Mouse (Mus musculus) neural tube, embryonic 15.5 days (tissue): Measurements from ENCODE around the gene Gm3259. TPM values are rescaled to one million over a fixed set of nuclear protein-coding genes. Genes with fewer than 3 reads are reported as not detected.
"Not testable (repeated sequence)": the region's sequence is repeated elsewhere in the genome, so short reads cannot be mapped to it uniquely, and the experiment has no call there.

ENCODE experiments used
- ATAC-seq: fragments of 200-750 bp; cut with Nextera tagmentation; 2 replicates; pipeline ENCODE4 v1.8.0; 2017; ENCODE audit warnings: mild to moderate bottlenecking, moderate TSS enrichment, moderate library complexity; ENCODE audit not compliant: low FRiP score
- H3K27ac ChIP-seq: fragments of 300-500 bp; sonication (generic); replicated peaks from 2 replicates; pipeline ENCODE4 v1.5.1; 2015; ENCODE audit warnings: mild to moderate bottlenecking, inconsistent platforms
- H3K27me3 ChIP-seq: fragments of 300-500 bp; sonication (generic); replicated peaks from 2 replicates; pipeline ENCODE4 v1.6.1; 2015; ENCODE audit warnings: inconsistent platforms
- H3K36me3 ChIP-seq: fragments of 300-500 bp; sonication (generic); 2 replicates; pipeline ENCODE4 v1.6.1; 2015; ENCODE audit warnings: inconsistent platforms
- H3K4me1 ChIP-seq: fragments of 300-500 bp; sonication (generic); 2 replicates; pipeline ENCODE4 v1.6.1; 2015; ENCODE audit warnings: inconsistent platforms
- H3K4me2 ChIP-seq: fragments of 300-500 bp; sonication (generic); 2 replicates; pipeline ENCODE4 v1.6.1; 2015; ENCODE audit warnings: inconsistent platforms, mild to moderate bottlenecking, moderate library complexity
- H3K4me3 ChIP-seq: fragments of 300-500 bp; sonication (generic); replicated peaks from 2 replicates; pipeline ENCODE4 v1.5.1; 2015; ENCODE audit warnings: mild to moderate bottlenecking, inconsistent platforms
- H3K9ac ChIP-seq: fragments of 300-500 bp; sonication (generic); replicated peaks from 2 replicates; pipeline ENCODE4 v1.6.1; 2015; ENCODE audit warnings: mild to moderate bottlenecking, inconsistent platforms
- H3K9me3 ChIP-seq: fragments of 300-500 bp; sonication (generic); replicated peaks from 2 replicates; pipeline ENCODE4 v1.6.1; 2016; ENCODE audit warnings: inconsistent platforms
- WGBS: fragments of 180-500 bp; shearing (Covaris S2); methylation state at CpG from one replicate; pipeline ENCODE4 v1.1.7; 2015; ENCODE audit warnings: mixed read lengths; 5-methylcytosine and 5-hydroxymethylcytosine counted together
- polyA plus RNA-seq: library from polyadenylated mRNA; unstranded; fragments of >200 nt; fragmentation: Nextera tagmentation; extraction: Ambion mirVana; gene quantifications from 2 replicates; pipeline ENCODE4 v1.2.1, GENCODE M21; 2015

Gene Gm3259
- polyA plus RNA-seq: not detected in 2 replicates

- not testable (repeated sequence) for H3K36me3 ChIP-seq, H3K27ac ChIP-seq, ATAC-seq, H3K9me3 ChIP-seq, H3K9ac ChIP-seq, H3K4me1 ChIP-seq, H3K4me2 ChIP-seq, H3K4me3 ChIP-seq, H3K27me3 ChIP-seq
- WGBS: 59% methylated on average over 2 of the region's 2 CpGs
Observed at GRCm38 (mm10) chr5:95305611-95306010, at the start of gene Gm3259. Gene Gm3259 (plus strand): TSS chr5:95305911.

- ATAC-seq, H3K27ac ChIP-seq: not testable (repeated sequence)
Observed at GRCm38 (mm10) chr5:95272668-95273067, 33.0 kb upstream of the Gm3259 start, which contains the start of gene Gm10424. Gene Gm10424 (minus strand): TSS chr5:95272768.

More at GRCm38 (mm10) chr5:95272668-95273067, 33.0 kb upstream of the Gm3259 start, which contains the start of gene Gm10424:
- no CpG with 5 or more reads among the region's 1 CpGs for WGBS
- H3K9me3 ChIP-seq, H3K9ac ChIP-seq, H3K4me2 ChIP-seq, H3K4me3 ChIP-seq, H3K27me3 ChIP-seq, H3K4me1 ChIP-seq, H3K36me3 ChIP-seq: not testable (repeated sequence)

Other genes with a start within 250 kb of the Gm3259 start
- gene Gm7942, start 199.0 kb upstream of the Gm3259 start, polyA plus RNA-seq: not detected in 2 replicates
- gene Gm16513, start 123.3 kb upstream of the Gm3259 start, polyA plus RNA-seq: not detected in 2 replicates
- gene Gm10424, start 33.1 kb upstream of the Gm3259 start, polyA plus RNA-seq: not detected in 2 replicates
- gene D5Ertd577e, start 150.9 kb downstream of the Gm3259 start, polyA plus RNA-seq: not detected in 2 replicates
- gene Gm3286, start 204.8 kb downstream of the Gm3259 start, polyA plus RNA-seq: not detected in 2 replicates